Comparison of ENCODE assay signal across 13 mouse cellular contexts in genomic region chr5:135917327-135918058, GRCm38 (mm10). TPM values are rescaled to one million over a fixed set of nuclear protein-coding genes. Genes with fewer than 3 reads are reported as not detected.
DNase-seq lines count a peak whose midpoint lies in the region; ATAC-seq and TF ChIP-seq lines count a peak whose summit lies in the region.
"Had no signal": no experiment of that assay in that cellular context is flagged by ENCODE, and none has a peak within 500 bp of the region (broad histone marks: within the 10 kb centered on the region; RNA-seq: fewer than 3 reads in every experiment).

No protein-coding gene starts in this region.

- no peak for TF ChIP-seq POLR2A in brain, embryonic 14.5 days (IDR thresholded peaks at IDR 0.05; ENCODE audit: borderline replicate concordance, extremely low read depth, insufficient read depth, insufficient read length, poor library complexity, severe bottlenecking)

- no peak for TF ChIP-seq EP300 in liver, embryonic 14.5 days (IDR thresholded peaks at IDR 0.05; ENCODE audit: low read depth)

- H3K9ac ChIP-seq in heart, embryonic 12.5 days: no peak overlapping the region
- H3K9ac ChIP-seq in liver, embryonic 14.5 days (replicated peaks): no peak overlapping the region
- H3K9ac ChIP-seq in liver, embryonic 11.5 days (ENCODE audit: low read depth, low read length): no peak overlapping the region
- H3K9ac ChIP-seq: liver, embryonic 13.5 days had no signal

- no peak overlapping the region for H3K4me3 ChIP-seq in heart, embryonic 12.5 days
- no peak overlapping the region for H3K4me3 ChIP-seq in heart, embryonic 10.5 days
- no peak overlapping the region for H3K4me3 ChIP-seq in liver, embryonic 14.5 days (ENCODE audit: insufficient read depth in 1 of 2, low read depth in 2 of 2, low read length in 2 of 2)
- no peak overlapping the region for H3K4me3 ChIP-seq in liver, embryonic 11.5 days (ENCODE audit: low read depth, low read length)
- H3K4me3 ChIP-seq: liver, embryonic 13.5 days; myocyte had no signal

- no peak overlapping the region for H3K4me2 ChIP-seq in heart, embryonic 12.5 days
- no peak overlapping the region for H3K4me2 ChIP-seq in liver, embryonic 14.5 days (ENCODE audit: low read depth)
- no peak overlapping the region for H3K4me2 ChIP-seq in liver, embryonic 11.5 days
- H3K4me2 ChIP-seq: liver, embryonic 13.5 days had no signal

- DNase-seq in heart, embryonic 10.5 days (ENCODE audit: low spot score): no peak
- no peak for DNase-seq in liver, embryonic 14.5 days (ENCODE audit: low read depth in 3 of 3, low spot score in 3 of 3)
- DNase-seq in liver, embryonic 11.5 days (ENCODE audit: low spot score): no peak
- DNase-seq in ES-CJ7 (ENCODE audit: low read depth, low spot score): peak; percentile 62
- no peak for DNase-seq in brain, embryonic 14.5 days (ENCODE audit: low read depth)
- DNase-seq in thymus, adult 18-20 months: no peak
- DNase-seq in gastrocnemius, postnatal 4 days (ENCODE audit: low spot score in 2 of 2): no peak
- DNase-seq: gastrocnemius, postnatal 10 days; kidney, postnatal 14 days; liver, embryonic 13.5 days had no signal

- peaks cover 47% of the 10 kb centered on the region for H3K4me1 ChIP-seq in heart, embryonic 12.5 days (replicated peaks)
- H3K4me1 ChIP-seq in heart, embryonic 10.5 days: peaks cover 37% of the 10 kb centered on the region
- peaks cover 0 to 18% of the 10 kb centered on the region in 2 experiments; a peak in 3 of 4 replicates for H3K4me1 ChIP-seq in liver, embryonic 14.5 days (replicated peaks; ENCODE audit: control insufficient read depth in 2 of 2, insufficient read depth in 2 of 2, low read length in 1 of 2)
- peaks cover 22% of the 10 kb centered on the region for H3K4me1 ChIP-seq in liver, embryonic 11.5 days (replicated peaks; ENCODE audit: control insufficient read depth, insufficient read depth, low read length)

- H3K27ac ChIP-seq in heart, embryonic 12.5 days (ENCODE audit: poor library complexity, severe bottlenecking): 0 out of 2 replicates have a peak overlapping the region, but pooled peaks have one; percentile 34
- H3K27ac ChIP-seq in heart, embryonic 10.5 days: no peak overlapping the region
- no peak overlapping the region for H3K27ac ChIP-seq in liver, embryonic 14.5 days
- H3K27ac ChIP-seq in liver, embryonic 11.5 days (ENCODE audit: low read depth, low read length): no peak overlapping the region
- H3K27ac ChIP-seq: liver, embryonic 13.5 days had no signal

- ATAC-seq in heart, embryonic 12.5 days (ENCODE audit: insufficient number of reproducible peaks, low FRiP score): no peak
- ATAC-seq in liver, embryonic 14.5 days (ENCODE audit: insufficient read depth): no peak
- ATAC-seq in liver, embryonic 11.5 days (replicated peaks; ENCODE audit: low FRiP score): no peak

- H3K36me3 ChIP-seq in heart, embryonic 12.5 days: peaks cover 61% of the 10 kb centered on the region
- H3K36me3 ChIP-seq in heart, embryonic 10.5 days: peaks cover 87% of the 10 kb centered on the region
- H3K36me3 ChIP-seq in liver, embryonic 14.5 days (replicated peaks; ENCODE audit: control insufficient read depth, insufficient read depth, low read depth): peaks cover 23% of the 10 kb centered on the region
- peaks cover 49% of the 10 kb centered on the region for H3K36me3 ChIP-seq in liver, embryonic 11.5 days (ENCODE audit: control insufficient read depth, insufficient read depth, low read length)

- H3K27me3 ChIP-seq in heart, embryonic 12.5 days (replicated peaks): no peaks in the 10 kb centered on the region
- H3K27me3 ChIP-seq in heart, embryonic 10.5 days (ENCODE audit: insufficient read depth, poor library complexity, severe bottlenecking): no peaks in the 10 kb centered on the region
- H3K27me3 ChIP-seq in liver, embryonic 14.5 days (ENCODE audit: control insufficient read depth, insufficient read depth, low read length): no peaks in the 10 kb centered on the region
- no peaks in the 10 kb centered on the region for H3K27me3 ChIP-seq in liver, embryonic 11.5 days (replicated peaks; ENCODE audit: control insufficient read depth, insufficient read depth, low read length)
- H3K27me3 ChIP-seq: liver, embryonic 13.5 days had no signal

- peak; percentile 57 for TF ChIP-seq CTCF in liver, embryonic 14.5 days (IDR thresholded peaks at IDR 0.05; ENCODE audit: low read depth)
- peak; percentile 46; the same call in 1 of the 2 replicates for TF ChIP-seq CTCF in brain, embryonic 14.5 days (IDR thresholded peaks at IDR 0.05; ENCODE audit: borderline replicate concordance, extremely low read depth, insufficient read depth, insufficient read length)

- no peaks in the 10 kb centered on the region for H3K9me3 ChIP-seq in heart, embryonic 12.5 days (replicated peaks)
- no peaks in the 10 kb centered on the region for H3K9me3 ChIP-seq in heart, embryonic 10.5 days
- H3K9me3 ChIP-seq in liver, embryonic 14.5 days (ENCODE audit: control insufficient read depth, low read length): no peaks in the 10 kb centered on the region
- no peaks in the 10 kb centered on the region for H3K9me3 ChIP-seq in liver, embryonic 11.5 days (ENCODE audit: control insufficient read depth, low read length)
- H3K9me3 ChIP-seq: liver, embryonic 13.5 days had no signal

- WGBS in heart, embryonic 12.5 days: 92% methylated on average over 8 of the region's 8 CpGs
- WGBS in heart, embryonic 10.5 days: 89% methylated on average over 8 of the region's 8 CpGs
- 79% methylated on average over 8 of the region's 8 CpGs for WGBS in liver, embryonic 14.5 days (ENCODE audit: insufficient replicate concordance)
- 91% methylated on average over 8 of the region's 8 CpGs for WGBS in liver, embryonic 11.5 days

RNA-seq across cellular contexts. Expression of gene Ywhag, which starts 16.9 kb away (rescaled TPM):
- 214 and 222 TPM in 2 replicates for polyA plus RNA-seq in heart, embryonic 12.5 days (2016; fragmentation: Nextera tagmentation; extraction: Ambion mirVana)
- 202 and 227 TPM in 2 replicates for polyA plus RNA-seq in heart, embryonic 10.5 days (2016; fragmentation: Nextera tagmentation; extraction: Ambion mirVana)
- polyA plus RNA-seq in liver, embryonic 14.5 days (2012; rRNA removed): 21.7 and 25.9 TPM in 2 replicates
- 26.3 and 30.1 TPM in 2 replicates for polyA plus RNA-seq in liver, embryonic 14.5 days (2014; fragmentation: Nextera tagmentation; extraction: Ambion mirVana)
- polyA plus RNA-seq in liver, embryonic 11.5 days (2014; fragmentation: Nextera tagmentation; extraction: Ambion mirVana): 97.3 and 99.8 TPM in 2 replicates
- 258 and 495 TPM in 2 replicates for polyA plus RNA-seq in brain, embryonic 14.5 days (2012; rRNA removed)
- 100 to 1,000 TPM; 340 to 349 TPM for total RNA-seq in gastrocnemius, postnatal 4 days (2021)

RNA-seq across cellular contexts. Expression of gene Hspb1, which starts 29.8 kb away (rescaled TPM):
- polyA plus RNA-seq in heart, embryonic 12.5 days (2016; fragmentation: Nextera tagmentation; extraction: Ambion mirVana): 916 and 1,021 TPM in 2 replicates
- 655 and 948 TPM in 2 replicates for polyA plus RNA-seq in heart, embryonic 10.5 days (2016; fragmentation: Nextera tagmentation; extraction: Ambion mirVana)
- polyA plus RNA-seq in liver, embryonic 14.5 days (2012; rRNA removed): 1.7 and 1.9 TPM in 2 replicates
- 1.7 and 1.8 TPM in 2 replicates for polyA plus RNA-seq in liver, embryonic 14.5 days (2014; fragmentation: Nextera tagmentation; extraction: Ambion mirVana)
- polyA plus RNA-seq in liver, embryonic 11.5 days (2014; fragmentation: Nextera tagmentation; extraction: Ambion mirVana): 11.8 and 22.1 TPM in 2 replicates
- polyA plus RNA-seq in brain, embryonic 14.5 days (2012; rRNA removed): 17.2 and 27.4 TPM in 2 replicates
- 100 to 1,000 TPM; 499 to 513 TPM for total RNA-seq in gastrocnemius, postnatal 4 days (2021)
- total RNA-seq: megakaryocyte progenitor cell, adult 5-6 weeks had no signal

RNA-seq across cellular contexts. Expression of gene Ssc4d, which starts 56.8 kb away (rescaled TPM):
- 0.70 and 1.6 TPM in 2 replicates for polyA plus RNA-seq in heart, embryonic 12.5 days (2016; fragmentation: Nextera tagmentation; extraction: Ambion mirVana)
- polyA plus RNA-seq in heart, embryonic 10.5 days (2016; fragmentation: Nextera tagmentation; extraction: Ambion mirVana): 2.3 and 5.2 TPM in 2 replicates
- 2.3 and 2.8 TPM in 2 replicates for polyA plus RNA-seq in liver, embryonic 14.5 days (2012; rRNA removed)
- 1.5 and 2.1 TPM in 2 replicates for polyA plus RNA-seq in liver, embryonic 14.5 days (2014; fragmentation: Nextera tagmentation; extraction: Ambion mirVana)
- polyA plus RNA-seq in liver, embryonic 11.5 days (2014; fragmentation: Nextera tagmentation; extraction: Ambion mirVana): 3.0 and 3.1 TPM in 2 replicates
- polyA plus RNA-seq in brain, embryonic 14.5 days (2012; rRNA removed): 2.1 and 5.1 TPM in 2 replicates
- total RNA-seq in gastrocnemius, postnatal 4 days (2021): 1 to 10 TPM; 1.3 to 1.6 TPM

Comparison
In these comparisons a context has a peak if more than half of its experiments do, and no peak if none do; other contexts are left out.
1. RNA of gene Hspb1, which starts 29.8 kb away (polyA plus RNA-seq): 916 to 1,021 TPM in heart, embryonic 12.5 days and 655 to 948 TPM in heart, embryonic 10.5 days; 11.8 to 22.1 TPM in liver, embryonic 11.5 days, 17.2 to 27.4 TPM in brain, embryonic 14.5 days and 1.7 to 1.9 TPM in liver, embryonic 14.5 days; every median in the first group is over 10 times any median in the second.